Mouse (Mus musculus) heart, embryonic 15.5 days (tissue): ENCODE measurements at regions not wholly inside any gene's neighbourhood (a gene's known extent, or its start where the extent isn't known, plus 50 kb on each side); places are given as distances from the start of the nearest gene placed in this dataset.
A peak's percentile ranks its signal among the peaks of the same experiment; 100 is the strongest.

Experiments used
- ATAC-seq: fragments of 200-750 bp; cut with Nextera tagmentation; replicated peaks from 2 replicates; pipeline ENCODE4 v1.8.0; 2017; ENCODE audit warnings: low read depth, moderate TSS enrichment; ENCODE audit not compliant: insufficient number of reproducible peaks, insufficient read depth, low FRiP score
- H3K27ac ChIP-seq: fragments of 300-500 bp; sonication (generic); 2 replicates; pipeline ENCODE4 v1.5.1; 2015; ENCODE audit warnings: mild to moderate bottlenecking, inconsistent platforms
- H3K27me3 ChIP-seq: fragments of 300-500 bp; sonication (generic); 2 replicates; pipeline ENCODE4 v1.6.1; 2015; ENCODE audit warnings: inconsistent platforms
- H3K36me3 ChIP-seq: fragments of 300-500 bp; sonication (generic); 2 replicates; pipeline ENCODE4 v1.6.1; 2015; ENCODE audit warnings: mild to moderate bottlenecking, inconsistent platforms
- H3K4me1 ChIP-seq: fragments of 300-500 bp; sonication (generic); replicated peaks from 2 replicates; pipeline ENCODE4 v1.6.1; 2015; ENCODE audit warnings: inconsistent platforms
- H3K4me2 ChIP-seq: fragments of 300-500 bp; sonication (generic); 2 replicates; pipeline ENCODE4 v1.6.1; 2015; ENCODE audit warnings: inconsistent platforms, mild to moderate bottlenecking, moderate library complexity
- H3K4me3 ChIP-seq: fragments of 300-500 bp; sonication (generic); 2 replicates; pipeline ENCODE4 v1.5.1; 2015; ENCODE audit warnings: mild to moderate bottlenecking, inconsistent platforms
- H3K9ac ChIP-seq: fragments of 300-500 bp; sonication (generic); 2 replicates; pipeline ENCODE4 v1.6.1; 2015; ENCODE audit warnings: mild to moderate bottlenecking, inconsistent platforms
- H3K9me3 ChIP-seq: fragments of 300-500 bp; sonication (generic); replicated peaks from 2 replicates; pipeline ENCODE4 v1.6.1; 2016; ENCODE audit warnings: inconsistent platforms
- WGBS: fragments of 180-500 bp; shearing (Covaris S2); methylation state at CpG from one replicate; pipeline ENCODE4 v1.1.7; 2015; ENCODE audit warnings: mixed read lengths; 5-methylcytosine and 5-hydroxymethylcytosine counted together

GRCm38 (mm10) chr10:109155768-109156167, 145.0 kb upstream of the Syt1 start:
- Histone ChIP-seq H3K27ac (no peak overlapping the region), H3K9ac (no peak overlapping the region), H3K4me1 (no peaks in the 10 kb centered on the region), H3K27me3 (no peaks in the 10 kb centered on the region), H3K36me3 (no peaks in the 10 kb centered on the region), H3K4me2 (no peak overlapping the region), H3K9me3 (no peaks in the 10 kb centered on the region), H3K4me3 (no peak overlapping the region)
- ATAC-seq = no peak
- WGBS = 84% methylated on average over 5 of the region's 5 CpGs

- Histone ChIP-seq H3K9ac (no peak overlapping the region), H3K4me3 (no peak overlapping the region), H3K36me3 (no peaks in the 10 kb centered on the region), H3K27ac (no peak overlapping the region), H3K4me2 (no peak overlapping the region), H3K27me3 (no peaks in the 10 kb centered on the region), H3K4me1 (no peaks in the 10 kb centered on the region), H3K9me3 (no peaks in the 10 kb centered on the region)
- ATAC-seq = no peak
- WGBS = 83% methylated on average over 7 of the region's 7 CpGs
Measured at GRCm38 (mm10) chr10:109140421-109140938, 129.7 kb upstream of the Syt1 start.

GRCm38 (mm10) chr10:109136763-109137732, 126.3 kb upstream of the Syt1 start:
- peak overlapping the region; percentile 51 for H3K4me2 ChIP-seq
- no peaks in the 10 kb centered on the region for H3K27me3 ChIP-seq
- H3K27ac ChIP-seq = no peak overlapping the region
- H3K9me3 ChIP-seq = no peaks in the 10 kb centered on the region
- H3K36me3 ChIP-seq = no peaks in the 10 kb centered on the region
- no peak for ATAC-seq
- H3K4me3 ChIP-seq = peak overlapping the region; percentile 30
- 58% methylated on average over 3 of the region's 3 CpGs for WGBS
- no peak overlapping the region for H3K9ac ChIP-seq
- H3K4me1 ChIP-seq = no peaks in the 10 kb centered on the region

GRCm38 (mm10) chr10:109134521-109134920, 123.7 kb upstream of the Syt1 start:
- H3K9ac ChIP-seq = no peak overlapping the region
- no peaks in the 10 kb centered on the region for H3K36me3 ChIP-seq
- 85% methylated on average over 4 of the region's 4 CpGs for WGBS
- H3K4me2 ChIP-seq = no peak overlapping the region
- no peak overlapping the region for H3K4me3 ChIP-seq
- no peak overlapping the region for H3K27ac ChIP-seq
- no peaks in the 10 kb centered on the region for H3K4me1 ChIP-seq
- no peaks in the 10 kb centered on the region for H3K9me3 ChIP-seq
- no peak for ATAC-seq
- H3K27me3 ChIP-seq = no peaks in the 10 kb centered on the region

GRCm38 (mm10) chr10:109132091-109132573, 121.3 kb upstream of the Syt1 start:
- Histone ChIP-seq H3K9me3 (no peaks in the 10 kb centered on the region), H3K36me3 (no peaks in the 10 kb centered on the region), H3K4me1 (no peaks in the 10 kb centered on the region), H3K9ac (no peak overlapping the region), H3K27ac (no peak overlapping the region), H3K4me3 (no peak overlapping the region), H3K27me3 (no peaks in the 10 kb centered on the region), H3K4me2 (no peak overlapping the region)
- 65% methylated on average over 8 of the region's 8 CpGs for WGBS
- ATAC-seq = no peak

- ATAC-seq = 0 out of 2 replicates have a peak, but pooled peaks have one; percentile 7
- 91% methylated on average over 1 of the region's 1 CpGs for WGBS
- Histone ChIP-seq H3K27ac (no peak overlapping the region), H3K27me3 (no peaks in the 10 kb centered on the region), H3K9me3 (no peaks in the 10 kb centered on the region), H3K9ac (no peak overlapping the region), H3K4me3 (no peak overlapping the region), H3K36me3 (no peaks in the 10 kb centered on the region), H3K4me1 (no peaks in the 10 kb centered on the region), H3K4me2 (no peak overlapping the region)
Measured at GRCm38 (mm10) chr10:109129552-109130110, 118.8 kb upstream of the Syt1 start.

GRCm38 (mm10) chr10:109129068-109129467, 118.3 kb upstream of the Syt1 start:
- ATAC-seq = peak; percentile 4; the same call in 1 of the 2 replicates
- Histone ChIP-seq H3K27ac (no peak overlapping the region), H3K4me2 (no peak overlapping the region), H3K4me3 (no peak overlapping the region), H3K36me3 (no peaks in the 10 kb centered on the region), H3K27me3 (no peaks in the 10 kb centered on the region), H3K9me3 (no peaks in the 10 kb centered on the region), H3K9ac (no peak overlapping the region), H3K4me1 (no peaks in the 10 kb centered on the region)
- 85% methylated on average over 3 of the region's 3 CpGs for WGBS

GRCm38 (mm10) chr10:109126699-109127098, 115.9 kb upstream of the Syt1 start:
- H3K27ac ChIP-seq = no peak overlapping the region
- H3K36me3 ChIP-seq = no peaks in the 10 kb centered on the region
- no peaks in the 10 kb centered on the region for H3K4me1 ChIP-seq
- H3K9me3 ChIP-seq = no peaks in the 10 kb centered on the region
- H3K4me2 ChIP-seq = no peak overlapping the region
- no peak overlapping the region for H3K4me3 ChIP-seq
- WGBS = 69% methylated on average over 2 of the region's 2 CpGs
- ATAC-seq = no peak
- H3K9ac ChIP-seq = no peak overlapping the region
- no peaks in the 10 kb centered on the region for H3K27me3 ChIP-seq

GRCm38 (mm10) chr10:109117143-109117542, 106.4 kb upstream of the Syt1 start:
- Histone ChIP-seq H3K9me3 (no peaks in the 10 kb centered on the region), H3K27ac (no peak overlapping the region), H3K36me3 (no peaks in the 10 kb centered on the region), H3K4me2 (no peak overlapping the region), H3K4me3 (no peak overlapping the region), H3K27me3 (no peaks in the 10 kb centered on the region), H3K4me1 (no peaks in the 10 kb centered on the region), H3K9ac (no peak overlapping the region)
- WGBS = 87% methylated on average over 5 of the region's 5 CpGs
- ATAC-seq = no peak

- H3K27ac ChIP-seq = no peak overlapping the region
- no peak for ATAC-seq
Measured at GRCm38 (mm10) chr10:109115013-109115627, 104.3 kb upstream of the Syt1 start.

GRCm38 (mm10) chr10:109105781-109106180, 95.0 kb upstream of the Syt1 start:
- Histone ChIP-seq H3K4me2 (no peak overlapping the region), H3K4me3 (no peak overlapping the region), H3K4me1 (no peaks in the 10 kb centered on the region), H3K9me3 (no peaks in the 10 kb centered on the region), H3K27me3 (no peaks in the 10 kb centered on the region), H3K9ac (no peak overlapping the region), H3K36me3 (no peaks in the 10 kb centered on the region), H3K27ac (no peak overlapping the region)
- no peak for ATAC-seq
- WGBS = 72% methylated on average over 2 of the region's 2 CpGs

More at GRCm38 (mm10) chr10:109115013-109115627, 104.3 kb upstream of the Syt1 start:
- H3K4me1 ChIP-seq = no peaks in the 10 kb centered on the region
- H3K9me3 ChIP-seq = no peaks in the 10 kb centered on the region
- no peak overlapping the region for H3K4me2 ChIP-seq
- no peak overlapping the region for H3K4me3 ChIP-seq
- H3K36me3 ChIP-seq = no peaks in the 10 kb centered on the region
- H3K9ac ChIP-seq = no peak overlapping the region
- no peaks in the 10 kb centered on the region for H3K27me3 ChIP-seq
- 75% methylated on average over 4 of the region's 4 CpGs for WGBS
